Mouse (Mus musculus) layer of hippocampus, adult 18-20 months (tissue): ENCODE data around the gene 4930519P11Rik. TPM values are rescaled to one million over a fixed set of nuclear protein-coding genes. Genes with fewer than 3 reads are reported as not detected.

Source experiments
- total RNA-seq, 2 experiments: library from RNA; stranded (reverse); gene quantifications; 2 replicates each; pipeline ENCODE4 v1.2.3; 2021

The 4930519P11Rik gene
- total RNA-seq, 2 experiments from 2014 or later: not detected

Other genes starting within 250 kb of the 4930519P11Rik start
- 10 to 100 TPM; 14.8 to 14.9 TPM for gene Cdk5rap1, start 240.4 kb downstream of the 4930519P11Rik start, total RNA-seq
- gene Snta1, start 205.3 kb downstream of the 4930519P11Rik start, total RNA-seq: 10 to 100 TPM; 45.3 to 47.7 TPM
- gene Cbfa2t2, start 177.0 kb downstream of the 4930519P11Rik start, total RNA-seq: 10 to 100 TPM; 47.9 to 48.9 TPM
- under 1 TPM in 1 of 2 experiments, not detected in 1; 0.47 TPM for gene 1700003F12Rik, start 66.4 kb downstream of the 4930519P11Rik start, total RNA-seq
- gene Actl10, start 61.7 kb downstream of the 4930519P11Rik start, total RNA-seq: not detected
- 10 to 100 TPM; 20.9 to 26.5 TPM for gene Necab3, start 54.5 kb downstream of the 4930519P11Rik start, total RNA-seq
- 1 to 10 TPM; 4.4 to 4.7 TPM for gene E2f1, start 43.5 kb downstream of the 4930519P11Rik start, total RNA-seq
- 10 to 100 TPM in 1 of 2 experiments, 1 to 10 TPM in 1; 10.0 to 10.8 TPM for gene Pxmp4, start 9.7 kb downstream of the 4930519P11Rik start, total RNA-seq
- 10 to 100 TPM in 1 of 2 experiments, 1 to 10 TPM in 1; 9.4 to 10.6 TPM for gene Zfp341, start 140 bp downstream of the 4930519P11Rik start, total RNA-seq
- 100 to 1,000 TPM; 222 to 223 TPM for gene Chmp4b, start 38.3 kb upstream of the 4930519P11Rik start, total RNA-seq
- not detected for gene Gm14214, start 156.6 kb upstream of the 4930519P11Rik start, total RNA-seq
- gene Raly, start 177.7 kb upstream of the 4930519P11Rik start, total RNA-seq: 10 to 100 TPM; 67.1 to 73.5 TPM
- not detected for gene a, start 178.0 kb upstream of the 4930519P11Rik start, total RNA-seq